Mouse (Mus musculus) gastrocnemius, postnatal 4 days (tissue): ENCODE results near the gene Nabp1. TPM values are rescaled to one million over a fixed set of nuclear protein-coding genes. Genes with fewer than 3 reads are reported as not detected.
A peak's percentile ranks its signal among the peaks of the same experiment; 100 is the strongest.
"Not testable (repeated sequence)": the region's sequence is repeated elsewhere in the genome, so short reads cannot be mapped to it uniquely, and the experiment has no call there.

Source experiments
- DNase-seq, 2 experiments: peaks; one replicate each; pipeline ENCODE4 v3.0.0; 2021 to 2022; ENCODE audit warnings: low spot score in 2 of 2, mixed read lengths in 2 of 2
- total RNA-seq, 2 experiments: library from RNA; stranded (reverse); gene quantifications; 2 replicates each; pipeline ENCODE4 v1.2.3; 2021

Gene Nabp1
- total RNA-seq, 2 experiments from 2014 or later = 7.9 to 8.2 TPM

DNA sequence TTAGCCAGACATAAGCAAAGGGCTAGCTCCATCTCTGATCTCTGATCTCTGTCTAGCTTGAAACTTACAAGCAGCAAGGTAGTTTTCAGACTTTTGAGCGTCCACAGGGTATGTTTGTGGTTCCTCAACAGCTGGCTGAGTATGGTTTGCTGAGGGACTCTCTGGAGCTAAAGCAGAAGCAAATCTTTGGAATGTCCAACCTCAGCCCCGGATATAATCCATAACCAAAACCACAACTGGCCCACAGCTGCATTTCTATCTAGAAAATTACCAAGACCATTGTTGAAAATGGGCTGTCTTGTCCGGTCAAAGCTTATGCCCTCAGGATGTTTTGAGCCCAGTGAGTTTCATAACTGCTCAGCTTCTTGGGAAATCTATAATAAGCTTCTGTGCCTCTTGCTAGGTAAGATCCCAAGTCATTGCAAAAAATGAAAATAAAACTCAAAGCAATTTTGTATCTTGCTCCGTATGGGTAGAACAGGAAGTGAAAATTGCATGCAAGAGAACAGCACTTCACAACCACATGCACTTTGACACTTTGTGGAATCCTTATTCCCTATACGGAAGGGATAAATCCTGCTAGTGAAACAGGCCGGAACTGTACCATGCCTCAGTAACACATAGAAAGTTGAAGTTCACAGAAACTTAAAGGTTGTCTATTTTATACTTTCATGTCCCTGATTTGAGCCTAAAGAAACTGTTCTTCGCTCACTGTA, 15.5 kb upstream of the Nabp1 start:
- DNase-seq = no peak

DNA sequence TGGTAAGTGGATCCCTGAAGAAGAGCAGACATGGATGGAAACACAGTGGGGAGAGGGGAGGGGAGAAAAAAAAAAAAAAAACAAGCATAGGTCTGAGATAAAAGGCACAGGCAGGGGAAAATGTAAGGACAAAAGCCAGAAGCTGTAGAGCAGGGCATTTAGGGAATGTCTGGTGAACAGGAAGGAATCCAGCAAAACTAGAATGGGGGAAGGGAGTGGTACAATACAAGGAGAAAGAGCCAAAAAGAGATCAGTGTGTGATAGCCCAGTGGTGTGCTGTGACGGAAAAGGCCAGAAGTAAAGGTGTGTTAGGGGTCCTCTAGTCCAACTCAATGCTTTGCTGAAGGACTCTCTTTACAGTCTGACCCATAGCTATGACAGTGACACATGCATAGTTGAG, 8.1 kb upstream of the Nabp1 start:
- DNase-seq = no peak

DNA sequence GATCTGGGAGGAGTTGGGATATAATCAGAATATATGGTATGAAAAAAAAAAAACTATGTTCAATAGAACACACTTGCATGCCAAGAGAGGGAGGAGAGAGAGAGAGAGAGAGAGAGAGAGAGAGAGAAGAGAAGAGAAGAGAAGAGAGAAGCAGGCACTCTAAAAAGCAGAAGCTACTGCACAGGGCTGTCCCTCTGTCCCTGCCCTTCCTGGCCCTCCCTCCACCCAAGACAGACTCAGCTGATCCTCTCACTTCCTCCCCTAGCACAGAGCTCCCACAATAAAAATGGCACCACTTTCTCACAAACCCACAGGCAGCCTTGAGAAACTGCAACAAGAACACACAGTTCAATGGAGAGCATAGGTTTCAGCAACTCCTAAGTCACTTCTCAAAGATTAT, 2.2 kb upstream of the Nabp1 start:
- no peak for DNase-seq

DNA sequence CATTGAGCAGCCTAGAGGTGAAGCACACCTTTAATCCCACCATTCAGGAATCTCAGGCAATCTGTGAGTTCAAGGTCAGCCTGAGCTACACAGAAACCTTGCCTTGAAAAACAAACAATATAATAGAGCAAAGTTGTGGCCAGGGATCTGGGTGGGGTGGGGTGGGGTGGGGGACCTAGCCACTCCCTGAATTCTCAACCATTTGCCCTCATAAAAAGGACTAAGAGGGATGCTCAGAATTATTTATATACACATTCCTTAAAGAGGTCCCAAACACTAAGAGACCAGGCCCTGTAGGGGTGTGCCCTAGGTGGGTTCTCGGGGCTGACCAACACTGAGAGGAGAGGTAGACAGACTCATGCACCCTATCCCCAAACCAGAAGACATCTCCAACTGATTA, 1.5 kb upstream of the Nabp1 start:
- no peak for DNase-seq

DNA sequence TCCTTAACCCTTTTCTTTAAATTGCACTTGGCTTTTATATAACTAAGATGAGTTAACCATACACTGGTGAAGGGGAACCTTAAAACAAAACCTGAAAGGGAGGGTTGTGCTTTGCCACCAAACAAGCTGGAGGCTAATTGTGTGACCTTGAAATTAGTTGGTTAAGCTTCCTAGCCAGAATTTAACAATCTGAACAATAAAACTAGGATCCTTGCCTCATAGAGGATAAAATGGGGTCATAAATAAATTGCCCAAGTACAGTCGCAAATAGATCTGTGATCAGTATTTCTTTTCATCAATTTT, 753 bp upstream of the Nabp1 start:
- DNase-seq = no peak

DNA sequence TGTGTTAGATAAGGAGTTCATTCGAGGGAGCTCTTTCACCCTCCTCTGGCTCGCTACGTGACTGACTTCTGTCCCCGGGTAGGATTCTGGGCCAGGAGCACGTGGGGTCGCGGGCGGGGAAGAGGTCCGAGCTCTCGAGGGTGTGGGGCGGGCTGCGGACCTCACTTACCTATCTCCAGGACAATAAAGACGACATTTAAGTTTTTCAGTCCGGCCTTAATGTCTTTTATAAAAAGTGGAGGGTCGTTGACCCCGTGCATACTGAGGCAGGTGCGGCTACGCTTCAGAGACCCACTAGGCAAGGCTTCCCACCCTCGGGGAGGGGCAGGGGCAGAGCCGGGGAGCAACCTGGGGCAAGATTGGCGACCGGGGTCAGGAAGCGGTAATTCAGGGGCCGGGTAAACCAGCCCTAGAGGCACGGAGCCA, 556 bp downstream of the Nabp1 start:
- peak in 1 of 2 experiments; percentile 15 for DNase-seq

DNA sequence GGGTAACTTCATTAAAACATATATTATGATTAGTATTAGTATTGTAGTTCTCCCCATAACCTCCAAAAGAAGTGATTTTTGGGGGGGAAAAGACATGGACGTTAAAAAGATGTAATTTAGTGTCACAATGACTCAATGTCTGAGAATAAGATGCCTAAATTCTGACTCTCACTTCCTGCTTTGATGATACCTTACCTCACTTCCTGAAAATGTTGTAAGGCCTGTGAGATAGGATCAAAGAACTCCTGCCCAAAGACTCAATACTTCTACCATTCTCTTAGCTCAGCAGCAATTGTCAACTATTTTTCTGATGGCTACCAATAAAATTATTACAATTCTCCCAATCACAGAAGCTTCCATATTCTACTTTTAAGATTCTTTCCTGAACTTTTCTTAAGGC, 1.8 kb downstream of the Nabp1 start:
- no peak for DNase-seq

DNA sequence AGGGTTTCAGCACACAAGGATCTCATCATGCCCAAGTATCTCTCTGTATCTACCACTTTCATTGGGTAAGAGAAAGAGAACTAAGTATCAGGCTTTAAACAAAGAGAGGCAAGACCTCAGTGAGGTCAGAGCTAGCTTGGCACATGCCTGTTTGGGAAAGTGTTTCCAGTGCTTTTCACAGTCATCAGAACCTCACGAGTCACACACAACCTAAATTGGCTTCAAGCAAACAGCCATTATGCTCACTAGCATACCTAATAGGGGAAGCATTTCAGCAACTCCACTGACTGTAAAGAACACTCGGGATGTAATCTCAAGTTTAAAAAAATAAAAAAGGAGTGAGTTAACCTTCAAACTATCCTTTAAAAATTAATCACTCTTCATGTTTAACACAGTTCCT, 10.1 kb downstream of the Nabp1 start:
- no peak for DNase-seq

DNA sequence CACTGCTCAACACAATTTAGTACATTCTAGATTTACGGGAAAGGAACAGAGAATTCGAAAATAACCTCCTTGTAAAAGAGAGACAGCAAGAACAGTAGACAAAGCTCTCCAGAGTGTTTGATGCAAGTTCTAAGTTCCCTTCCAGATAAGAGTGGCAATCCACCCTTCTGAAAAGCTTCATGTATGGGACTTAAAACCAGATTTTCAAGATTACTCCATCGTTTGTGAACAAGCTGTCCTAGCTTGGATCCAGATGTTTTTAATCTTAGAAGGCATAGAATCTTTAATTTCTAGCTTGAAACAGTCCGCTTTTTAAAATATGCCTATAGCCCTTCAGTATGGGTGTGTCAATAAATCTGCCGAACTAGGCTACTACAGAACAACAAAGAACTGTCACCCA, 11.0 kb downstream of the Nabp1 start:
- DNase-seq = no peak

DNA sequence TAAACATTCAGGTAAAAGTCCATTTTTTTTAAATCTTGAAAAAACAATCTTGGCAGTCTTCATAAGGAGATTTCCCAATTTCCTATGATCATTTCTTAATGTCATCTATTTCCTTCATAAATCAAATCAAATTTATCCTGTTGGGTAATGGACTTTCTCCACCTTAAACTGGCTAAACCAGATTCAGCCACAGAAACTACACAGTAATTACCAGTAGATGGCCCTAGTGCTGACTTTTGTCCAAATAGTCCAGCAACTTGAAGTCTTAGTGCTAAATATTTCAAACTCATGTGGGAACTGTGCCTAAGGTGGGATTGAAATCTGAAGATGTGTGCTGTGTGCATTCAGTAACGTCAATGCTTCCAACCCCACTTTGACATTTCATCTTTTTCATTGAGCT, 11.8 kb downstream of the Nabp1 start:
- no peak for DNase-seq

DNA sequence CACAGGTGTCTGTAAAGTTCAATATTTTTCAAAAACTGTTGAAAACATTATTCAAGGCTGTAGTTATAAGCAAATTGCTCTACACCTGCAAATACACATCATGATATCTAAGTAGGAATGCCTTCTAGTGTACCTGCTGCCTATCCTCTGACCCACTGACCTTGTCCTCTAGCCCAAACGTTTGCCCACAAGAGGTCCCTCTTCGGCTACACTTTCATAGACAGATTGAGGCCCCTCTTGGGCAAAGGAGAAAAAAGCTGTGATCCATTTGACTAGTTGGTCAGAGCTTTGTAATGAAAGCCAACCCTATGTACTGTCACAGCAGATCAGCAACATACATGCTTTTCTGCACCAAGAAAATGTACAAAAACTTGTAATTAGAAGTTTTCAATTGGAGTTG, 12.9 kb downstream of the Nabp1 start:
- no peak for DNase-seq

DNA sequence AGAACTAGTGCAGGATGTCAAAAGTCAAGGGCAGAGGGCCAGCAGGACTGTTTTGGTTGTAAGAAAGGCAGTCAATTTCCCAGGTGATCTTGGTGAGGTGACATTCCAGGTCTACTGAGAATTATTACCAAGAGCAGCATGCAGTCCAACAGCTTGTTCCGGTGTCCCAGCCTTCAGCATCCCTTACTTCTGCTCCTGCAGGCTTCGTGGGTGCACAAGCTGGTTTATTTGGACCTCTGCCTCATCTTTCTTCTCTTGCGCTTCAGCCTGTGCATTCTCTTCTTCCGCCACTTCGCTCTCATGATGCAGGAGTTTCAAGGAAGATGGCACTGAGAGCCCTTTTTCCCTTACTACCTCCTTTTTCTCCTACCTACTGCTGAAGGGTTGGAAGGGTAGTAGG, 15.2 kb downstream of the Nabp1 start:
- no peak for DNase-seq

DNA sequence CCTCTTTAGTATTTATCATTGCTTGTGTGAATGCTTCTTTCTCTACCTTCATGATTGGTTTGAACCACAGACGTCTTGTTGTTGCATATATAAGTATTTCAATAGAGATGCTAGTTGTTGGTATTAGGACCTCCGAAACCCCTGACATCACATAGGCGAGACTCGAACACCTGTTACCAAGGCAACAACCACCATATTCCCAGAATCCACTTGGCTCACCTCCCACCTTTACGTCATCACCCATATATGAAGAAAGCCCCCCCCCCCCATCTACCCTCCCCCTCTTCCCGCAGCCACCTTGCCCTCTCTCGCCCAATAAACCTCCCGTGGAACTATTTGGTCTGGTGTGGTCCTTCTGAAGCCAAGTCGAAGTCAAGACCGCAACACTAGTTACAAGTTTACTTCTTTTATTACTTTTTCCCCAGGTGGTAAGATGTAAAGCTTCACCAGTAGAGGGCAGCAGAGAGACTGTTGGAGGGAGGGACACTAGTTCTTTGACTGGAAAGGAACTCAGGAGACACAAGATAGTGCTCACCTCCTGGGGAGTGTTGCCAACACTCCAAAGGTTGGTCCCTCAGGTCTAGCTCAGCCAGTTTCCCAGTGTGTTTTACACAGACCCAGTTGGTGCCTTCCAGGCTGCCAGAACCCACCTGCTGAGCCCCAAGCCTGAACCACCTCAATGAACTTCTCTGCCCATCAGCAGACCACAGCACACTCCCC, 19.3 kb downstream of the Nabp1 start:
- no peak for DNase-seq

DNA sequence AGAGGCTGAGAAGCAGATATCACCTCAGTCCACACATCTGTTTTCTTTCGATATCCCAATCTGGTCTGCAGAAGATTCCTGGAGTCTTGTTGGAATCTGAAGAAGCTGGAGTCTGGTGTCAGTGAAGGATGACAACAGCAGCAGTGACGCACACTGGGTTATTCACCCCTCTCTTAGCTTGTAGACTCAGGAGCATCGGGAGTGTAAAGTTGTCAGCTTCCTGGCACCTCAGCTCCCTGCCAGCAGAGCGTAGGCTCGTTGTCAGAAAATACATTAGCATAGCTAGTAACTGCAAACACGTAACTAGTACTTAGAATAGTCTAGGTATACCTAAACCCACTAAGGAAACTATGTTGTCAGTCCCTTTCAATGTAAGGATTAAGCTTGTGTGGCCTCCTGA, 20.1 kb downstream of the Nabp1 start:
- no peak for DNase-seq

DNA sequence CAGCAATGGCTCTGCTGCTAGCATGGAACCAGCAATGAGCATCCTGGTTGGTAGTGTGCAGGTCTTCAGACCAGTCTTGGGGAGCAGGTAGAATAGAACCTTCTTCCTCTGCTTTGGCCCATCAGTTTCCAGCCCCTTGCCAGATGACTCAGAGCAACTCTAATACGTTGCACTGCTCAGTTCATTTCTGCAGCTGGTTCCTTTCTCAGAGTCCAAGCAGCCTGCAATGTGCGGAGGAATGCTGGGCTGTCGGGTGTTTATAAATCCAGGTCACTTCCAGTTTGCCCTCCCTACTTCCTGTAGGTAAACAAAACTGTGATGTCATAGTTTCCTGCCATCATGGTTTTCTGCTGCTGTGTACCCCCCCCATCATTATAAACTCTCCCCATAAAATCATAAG, 21.0 kb downstream of the Nabp1 start:
- no peak for DNase-seq

DNA sequence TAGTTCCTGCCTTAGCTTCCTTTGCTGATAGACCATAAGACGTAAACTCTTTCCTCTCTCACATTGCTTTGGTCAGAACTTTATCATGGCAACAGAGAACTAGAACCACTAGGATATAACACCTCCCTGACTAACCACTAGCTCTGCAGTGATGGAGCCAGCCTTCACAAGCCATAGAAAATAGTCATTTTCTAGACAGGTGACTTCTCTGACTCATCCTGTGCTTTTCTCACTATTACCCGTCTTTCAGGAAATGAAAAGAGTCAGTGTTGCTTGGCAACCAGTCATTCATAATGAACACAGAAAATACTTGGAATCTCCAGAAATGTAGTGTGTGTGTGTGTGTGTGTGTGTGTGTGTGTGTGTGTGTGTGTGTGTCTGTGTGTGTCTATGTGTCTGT, 29.4 kb downstream of the Nabp1 start:
- DNase-seq = no peak

DNA sequence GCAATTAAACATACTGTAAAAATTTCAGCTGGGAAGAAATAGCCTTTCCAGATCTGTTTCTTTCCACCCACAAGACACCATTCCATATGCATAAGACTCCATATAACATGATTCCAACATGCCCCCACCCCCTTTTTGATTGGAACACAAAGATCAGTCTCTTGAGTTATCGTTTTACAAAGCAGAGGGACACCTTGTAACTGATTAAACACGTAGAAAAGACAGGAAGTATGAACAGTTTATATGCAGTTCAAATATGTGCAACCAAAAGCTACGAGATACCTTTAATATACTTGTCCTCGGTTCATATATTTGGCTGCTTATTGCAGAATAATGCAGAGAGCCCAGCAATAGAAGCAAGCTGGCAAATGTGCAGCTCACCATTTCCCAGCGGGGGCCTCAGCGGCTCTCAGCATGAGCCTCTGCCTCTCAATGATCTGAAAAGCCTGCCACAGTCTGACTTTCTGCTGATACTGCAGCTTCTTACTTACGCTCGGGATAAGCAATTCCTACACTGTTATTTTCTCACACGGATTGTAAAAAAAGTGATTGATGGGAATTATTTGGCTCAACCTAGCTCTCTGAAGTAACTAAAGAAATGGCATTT, 32.3 kb downstream of the Nabp1 start:
- DNase-seq = no peak

DNA sequence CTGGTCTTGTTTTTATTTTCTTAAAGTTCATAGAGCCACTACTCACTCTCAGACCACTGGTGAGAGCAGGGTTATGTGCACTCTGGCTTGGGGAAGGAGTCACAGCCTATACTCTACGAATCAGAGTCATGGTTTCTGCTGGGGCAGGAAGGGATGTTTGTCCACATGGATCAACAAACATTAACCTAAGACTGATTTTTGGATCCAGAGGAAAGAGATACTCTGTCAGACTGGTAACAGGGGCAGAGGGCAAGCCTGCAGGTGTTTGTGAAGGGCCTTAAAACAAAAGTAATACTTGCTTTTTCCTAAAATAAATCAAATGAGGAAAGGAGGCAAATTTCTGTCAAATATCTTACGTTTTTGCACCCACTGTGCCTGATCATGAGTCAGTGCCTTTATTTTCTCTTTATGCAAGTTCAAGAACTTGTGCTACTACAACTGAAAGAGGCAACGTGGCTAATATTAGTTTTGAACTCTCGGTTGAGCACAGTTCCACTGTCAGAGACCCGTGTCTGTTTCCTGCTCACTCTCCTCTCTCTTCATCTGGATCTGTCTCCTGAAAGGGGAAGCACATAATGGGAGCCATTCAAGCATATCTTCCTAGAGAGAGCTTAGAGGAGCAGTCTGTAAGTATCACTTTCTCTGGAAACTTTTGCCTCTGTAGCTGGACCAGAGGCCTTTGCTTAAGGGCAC, 32.9 kb downstream of the Nabp1 start:
- no peak for DNase-seq

DNA sequence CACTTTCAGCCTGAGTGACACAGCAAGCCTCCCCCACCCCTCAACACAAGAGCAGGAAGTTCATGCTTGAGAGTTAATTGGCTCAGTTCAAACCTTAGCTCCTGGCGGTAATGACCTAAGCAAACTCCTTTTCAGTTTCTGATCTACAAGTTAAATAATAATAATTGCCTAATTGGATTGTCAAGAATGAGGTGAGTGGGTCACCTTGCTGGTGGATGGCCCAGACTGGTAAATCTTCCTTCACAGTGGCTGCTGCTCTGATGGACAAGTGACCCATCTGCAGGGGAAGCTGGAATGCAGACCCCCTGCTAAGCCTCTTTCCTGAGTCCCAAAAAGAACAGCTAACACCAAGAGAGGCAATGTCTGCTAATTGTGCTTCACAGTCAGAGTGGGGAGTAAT, 48.5 kb downstream of the Nabp1 start:
- no peak for DNase-seq

DNA sequence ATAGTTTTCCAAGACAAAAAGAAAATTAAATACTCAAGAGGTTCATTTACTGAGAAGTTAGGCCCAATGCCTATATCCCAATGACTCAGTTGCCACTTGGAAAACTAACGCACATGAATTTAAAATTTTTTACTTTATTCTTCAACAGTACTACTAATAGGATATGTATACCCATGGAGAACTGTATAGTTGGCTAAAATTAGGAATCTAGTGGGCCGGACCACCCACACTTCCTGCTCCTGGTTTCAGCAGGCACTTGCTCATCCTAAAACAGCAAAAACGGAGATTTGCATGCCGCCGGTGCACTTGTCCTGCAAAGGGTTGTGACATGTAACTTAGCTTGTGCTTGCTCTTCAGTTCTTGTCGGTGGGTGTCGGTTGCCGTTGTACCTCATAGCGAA, 51.9 kb downstream of the Nabp1 start:
- DNase-seq = no peak

DNA sequence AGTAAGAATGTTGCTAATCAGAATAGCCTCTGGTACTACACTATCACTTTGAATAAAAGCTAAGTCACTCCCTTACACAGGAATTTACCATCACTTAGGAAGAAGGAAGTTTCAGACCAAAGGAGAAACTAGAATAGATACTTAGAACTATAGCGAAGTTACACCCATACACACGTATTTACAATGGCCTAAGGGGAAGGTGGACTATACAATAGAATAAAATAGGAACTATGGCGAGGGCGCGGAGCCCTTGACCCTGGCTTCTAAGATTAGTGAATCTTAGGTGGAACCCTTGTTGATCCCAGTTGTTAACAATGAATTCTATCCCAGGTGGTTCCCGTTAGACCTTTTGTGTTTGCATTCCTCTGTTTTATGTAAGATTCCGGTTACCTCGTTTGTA, 57.2 kb downstream of the Nabp1 start:
- DNase-seq = not testable (repeated sequence)

DNA sequence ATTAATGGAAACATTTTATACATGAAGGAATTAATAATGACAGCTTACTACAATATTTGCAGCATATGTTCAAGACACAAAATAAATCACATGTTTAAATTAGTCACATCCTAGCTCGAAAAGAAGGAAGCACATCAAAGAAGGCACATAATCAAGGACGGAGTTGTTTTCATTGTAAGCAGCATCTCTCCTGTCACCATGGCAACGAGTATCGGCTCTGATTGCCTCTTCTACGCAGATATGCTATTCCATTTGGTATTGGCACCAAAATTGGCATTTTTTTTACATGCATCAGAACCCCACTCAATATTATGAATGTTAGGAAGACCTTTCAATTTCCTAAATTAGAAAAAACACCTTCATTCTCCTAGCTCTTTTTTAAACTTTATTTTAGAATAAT, 59.5 kb downstream of the Nabp1 start:
- DNase-seq = no peak
